Mouse (Mus musculus) CD8-positive naive resting alpha-beta T cell, adult 2 months (primary cell): ENCODE measurements around the gene Olfr1258.
"Not testable (repeated sequence)": the region's sequence is repeated elsewhere in the genome, so short reads cannot be mapped to it uniquely, and the experiment has no call there.

Experiments
- DNase-seq, 2 experiments: peaks; one replicate each; pipeline ENCODE4 v3.0.0; 2022; ENCODE audit warnings: low read depth in 2 of 2, low spot score in 2 of 2

Olfr1258 gene

DNA sequence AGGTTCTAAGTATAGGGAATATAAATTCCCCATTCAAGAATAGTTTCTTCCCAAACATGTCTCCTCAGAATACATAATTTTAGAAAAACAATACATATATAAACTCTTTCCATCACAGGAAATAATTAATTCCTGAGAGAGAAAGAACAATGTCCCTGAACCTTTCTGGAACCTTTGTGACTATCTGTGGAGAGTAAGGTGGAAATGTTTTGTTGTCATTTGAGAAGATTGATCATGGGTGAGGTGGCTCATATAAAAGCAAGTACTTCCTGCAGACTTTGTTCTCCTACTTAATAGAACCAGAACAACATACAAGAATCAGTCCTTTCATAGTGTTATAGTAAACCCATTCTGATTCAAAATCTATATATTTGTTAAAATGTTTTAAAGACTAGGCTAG, at the start of gene Olfr1258:
Olfr1258 (plus strand) TSS at position 301 of the 400 bp plus-strand sequence.
- no peak for DNase-seq

DNA sequence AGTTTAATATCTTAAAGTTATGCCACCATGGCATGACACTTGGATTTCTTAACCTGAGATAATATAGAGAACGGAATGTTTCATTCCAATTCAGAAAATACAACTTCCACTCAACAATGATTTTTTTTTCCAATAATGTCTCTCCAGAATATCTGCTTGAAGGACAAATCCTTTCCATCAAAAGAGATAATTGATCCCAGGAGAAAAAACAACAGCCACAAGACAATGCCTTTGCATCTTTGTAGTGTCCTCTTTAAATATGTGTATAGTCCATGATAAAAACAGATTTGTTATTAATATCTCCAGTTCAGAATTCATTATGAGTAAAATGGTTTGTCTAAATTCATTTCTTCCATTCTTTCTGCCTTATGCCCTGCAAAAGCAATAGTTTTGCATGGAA, 49.0 kb upstream of the Olfr1258 start, which contains the start of gene Olfr1257:
Olfr1257 (plus strand) TSS at position 301 of the 400 bp plus-strand sequence.
- no peak for DNase-seq

DNA sequence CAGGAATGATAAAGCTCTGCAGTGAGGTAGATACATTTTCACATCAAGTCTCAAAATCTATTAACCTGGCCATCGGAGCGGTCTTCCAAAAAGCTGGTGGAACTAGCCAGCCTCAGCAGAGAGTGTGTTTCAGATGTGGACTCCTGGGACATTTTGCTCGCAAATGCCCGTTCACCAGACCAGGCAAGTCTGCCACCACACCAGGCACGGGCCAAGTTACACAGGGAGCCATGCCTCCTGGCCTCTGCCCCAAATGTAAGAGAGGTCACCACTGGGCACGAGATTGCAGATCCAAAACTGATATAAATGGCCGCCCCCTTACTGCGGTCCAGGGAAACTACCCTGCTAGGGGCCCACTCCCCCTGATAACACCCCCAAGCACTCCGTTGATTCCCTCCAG, 14.5 kb upstream of the Olfr1258 start:
- not testable (repeated sequence) for DNase-seq

DNA sequence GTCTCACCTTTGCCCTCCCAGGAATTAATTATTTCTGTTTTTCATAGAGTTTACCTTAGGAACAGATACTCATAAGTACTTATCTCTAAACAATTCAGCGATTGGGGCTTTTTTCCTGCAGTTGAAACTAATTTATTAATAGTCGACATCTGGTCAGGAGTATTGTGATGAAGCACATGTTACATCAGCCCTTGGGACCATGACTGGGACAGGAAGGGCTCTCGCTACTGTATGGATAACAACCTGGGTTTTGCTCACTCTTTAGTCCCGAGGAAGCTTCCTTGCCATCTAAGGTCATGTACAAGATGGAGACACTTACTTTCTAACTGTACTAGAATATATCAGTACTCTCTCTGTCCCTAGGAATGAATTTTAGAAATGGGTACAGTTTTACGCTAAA, 21.5 kb downstream of the Olfr1258 start, which contains the start of gene Olfr1259:
Olfr1259 (minus strand) TSS at position 101 of the 400 bp plus-strand sequence.
- no peak for DNase-seq

DNA sequence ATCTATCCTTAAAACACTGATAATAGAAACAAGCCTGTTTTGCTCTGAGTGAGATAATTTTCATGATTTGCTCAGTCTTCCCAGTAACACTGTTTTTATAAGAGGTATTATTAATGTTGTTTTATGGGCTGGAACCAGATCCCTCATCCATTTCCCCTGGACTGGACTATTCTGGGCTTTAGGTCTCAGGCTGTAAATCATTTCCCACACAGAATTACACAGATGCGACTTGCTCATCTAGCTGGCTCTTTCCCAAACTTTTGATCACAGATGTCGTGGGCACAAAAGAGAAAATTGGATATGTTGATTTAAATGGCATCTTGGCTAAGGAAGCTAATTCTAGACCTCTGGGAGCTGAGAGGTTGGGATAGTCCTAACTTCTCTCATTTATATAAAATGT, 47.1 kb downstream of the Olfr1258 start, which contains the start of gene Olfr1260:
Olfr1260 (plus strand) TSS at position 157 of the 400 bp plus-strand sequence.
- DNase-seq: no peak

DNA sequence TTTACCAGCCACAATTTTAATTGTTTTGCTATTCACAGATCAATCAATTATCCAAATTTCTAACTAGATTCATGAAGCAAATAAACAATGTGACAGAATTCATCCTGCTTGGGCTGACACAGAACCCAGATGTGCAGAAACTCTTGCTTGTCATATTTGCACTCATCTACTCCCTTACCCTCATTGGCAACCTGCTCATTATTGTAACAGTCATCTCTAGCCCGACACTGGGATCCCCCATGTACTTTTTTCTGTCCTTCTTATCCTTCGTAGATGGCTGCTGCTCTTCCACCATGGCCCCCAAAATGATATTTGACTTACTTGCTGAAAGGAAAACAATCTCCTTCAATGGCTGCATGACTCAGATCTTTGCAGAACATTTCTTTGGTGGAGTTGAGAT, 50.6 kb downstream of the Olfr1258 start:
- no peak for DNase-seq
